Mouse (Mus musculus) embryonic facial prominence, embryonic 10.5 days (tissue): Measurements from ENCODE around the gene Zfp74. TPM values are rescaled to one million over a fixed set of nuclear protein-coding genes. Genes with fewer than 3 reads are reported as not detected.

Source experiments
- DNase-seq: peaks from one replicate; pipeline ENCODE4 v3.0.0-alpha.2; 2017; ENCODE audit warnings: low spot score
- H3K27ac ChIP-seq: fragments of 300-500 bp; sonication (generic); replicated peaks from 2 replicates; pipeline ENCODE4 v1.5.1; 2016; ENCODE audit warnings: mild to moderate bottlenecking
- H3K27me3 ChIP-seq: fragments of 300-500 bp; sonication (generic); replicated peaks from 2 replicates; pipeline ENCODE4 v1.6.1; 2016; ENCODE audit warnings: low read depth, mild to moderate bottlenecking; ENCODE audit not compliant: poor library complexity, severe bottlenecking
- H3K36me3 ChIP-seq: fragments of 300-500 bp; sonication (generic); replicated peaks from 2 replicates; pipeline ENCODE4 v1.6.1; 2016; ENCODE audit warnings: mild to moderate bottlenecking, moderate library complexity
- H3K4me1 ChIP-seq: fragments of 300-500 bp; sonication (generic); 2 replicates; pipeline ENCODE4 v1.6.1; 2016
- H3K4me3 ChIP-seq: fragments of 300-500 bp; sonication (generic); 2 replicates; pipeline ENCODE4 v1.5.1; 2016; ENCODE audit warnings: mild to moderate bottlenecking, moderate library complexity
- H3K9me3 ChIP-seq: fragments of 300-500 bp; sonication (generic); 2 replicates; pipeline ENCODE4 v1.6.1; 2016; ENCODE audit warnings: mild to moderate bottlenecking
- WGBS: fragments of 180-500 bp; shearing (Covaris S2); methylation state at CpG from one replicate; pipeline ENCODE4 v1.1.7; 2016; 5-methylcytosine and 5-hydroxymethylcytosine counted together
- microRNA-seq: library from miRNA; unstranded; fragments of <30 nt; microRNA quantifications from one replicate; pipeline ENCODE4, GENCODE M21; 2017
- polyA plus RNA-seq: library from polyadenylated mRNA; unstranded; fragments of >200 nt; fragmentation: Nextera tagmentation; extraction: Ambion mirVana; gene quantifications from 2 replicates; pipeline ENCODE4 v1.2.1, GENCODE M21; 2016

The Zfp74 gene
- polyA plus RNA-seq, 1 experiment from 2014 or later, result 14.7 TPM

GRCm38 (mm10) chr7:29904101-29904500, 49.8 kb downstream of the Zfp74 start:
- no peaks in the 10 kb centered on the region for H3K27me3 ChIP-seq
- H3K27ac ChIP-seq, result no peak overlapping the region
- H3K4me3 ChIP-seq, result no peak overlapping the region
- WGBS, result 91% methylated on average over 4 of the region's 4 CpGs
- DNase-seq, result no peak
- peaks cover 45% of the 10 kb centered on the region for H3K36me3 ChIP-seq
- H3K4me1 ChIP-seq, result peaks cover 8% of the 10 kb centered on the region
- no peaks in the 10 kb centered on the region for H3K9me3 ChIP-seq

- Histone ChIP-seq H3K27ac (no peak overlapping the region), H3K4me3 (no peak overlapping the region), H3K9me3 (peaks cover 32% of the 10 kb centered on the region), H3K27me3 (no peaks in the 10 kb centered on the region), H3K4me1 (no peaks in the 10 kb centered on the region), H3K36me3 (peaks cover 95% of the 10 kb centered on the region)
- 86% methylated on average over 4 of the region's 4 CpGs for WGBS
- DNase-seq, result no peak
Measured at GRCm38 (mm10) chr7:29898351-29898750, 55.5 kb downstream of the Zfp74 start.

GRCm38 (mm10) chr7:29892756-29893155, 61.1 kb downstream of the Zfp74 start:
- no peak overlapping the region for H3K4me3 ChIP-seq
- no peak overlapping the region for H3K27ac ChIP-seq
- H3K4me1 ChIP-seq, result no peaks in the 10 kb centered on the region
- H3K9me3 ChIP-seq, result peaks cover 60% of the 10 kb centered on the region
- no peak for DNase-seq
- no peaks in the 10 kb centered on the region for H3K27me3 ChIP-seq
- WGBS, result 92% methylated on average over 4 of the region's 4 CpGs
- H3K36me3 ChIP-seq, result peaks cover 81% of the 10 kb centered on the region

- Histone ChIP-seq H3K36me3 (peaks cover 59% of the 10 kb centered on the region), H3K4me3 (no peak overlapping the region), H3K9me3 (peaks cover 72% of the 10 kb centered on the region), H3K27me3 (no peaks in the 10 kb centered on the region), H3K4me1 (no peaks in the 10 kb centered on the region), H3K27ac (no peak overlapping the region)
- no peak for DNase-seq
- 95% methylated on average over 7 of the region's 7 CpGs for WGBS
Measured at GRCm38 (mm10) chr7:29890501-29890900, 63.4 kb downstream of the Zfp74 start.

DNA sequence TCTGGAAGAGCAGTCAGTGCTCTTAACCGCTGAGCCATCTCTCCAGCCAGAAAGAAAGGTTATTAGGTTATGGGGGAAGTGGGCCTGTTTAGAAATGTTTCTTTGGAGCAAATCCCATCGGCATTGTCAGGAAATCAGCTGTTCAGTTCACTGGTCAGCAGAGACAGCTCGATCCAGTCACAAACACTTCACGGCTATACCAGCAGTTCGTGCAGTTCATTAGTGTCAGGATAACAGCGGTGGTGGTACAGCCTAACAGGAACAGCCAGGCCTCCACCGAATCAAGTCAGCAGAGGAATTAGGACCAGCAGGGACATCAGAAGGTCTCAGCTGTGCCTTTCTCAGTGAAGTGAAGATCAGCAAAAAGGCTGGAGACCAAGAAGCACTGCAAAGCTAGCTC, 73.0 kb downstream of the Zfp74 start:
- H3K4me1 ChIP-seq, result no peaks in the 10 kb centered on the region; the same call in 1 of the 2 replicates
- H3K4me3 ChIP-seq, result no peak overlapping the region
- no peak overlapping the region for H3K27ac ChIP-seq
- peaks cover 25% of the 10 kb centered on the region for H3K36me3 ChIP-seq
- WGBS, result 93% methylated on average over 7 of the region's 7 CpGs
- H3K27me3 ChIP-seq, result no peaks in the 10 kb centered on the region
- peaks cover 42% of the 10 kb centered on the region for H3K9me3 ChIP-seq
- no peak for DNase-seq

Small RNA genes within 50 kb of the gene (microRNA-seq; reads per million reads assigned to microRNA genes)
- gene Mir7668, result not detected

Other genes starting within 250 kb of the Zfp74 start
- gene Catsperg2, start 227.1 kb downstream of the Zfp74 start, polyA plus RNA-seq, result not detected in 2 replicates
- 12.4 and 12.6 TPM in 2 replicates for gene Zfp84, start 185.5 kb downstream of the Zfp74 start, polyA plus RNA-seq
- 6.3 and 7.0 TPM in 2 replicates for gene Zfp30, start 170.1 kb downstream of the Zfp74 start, polyA plus RNA-seq
- gene Zfp790, start 138.0 kb downstream of the Zfp74 start, polyA plus RNA-seq, result 15.9 and 16.4 TPM in 2 replicates
- 10.1 and 10.7 TPM in 2 replicates for gene Zfp940, start 100.4 kb downstream of the Zfp74 start, polyA plus RNA-seq
- 8.1 and 8.6 TPM in 2 replicates for gene Zfp420, start 94.1 kb downstream of the Zfp74 start, polyA plus RNA-seq
- 9.5 and 10.0 TPM in 2 replicates for gene Zfp27, start 47.5 kb downstream of the Zfp74 start, polyA plus RNA-seq
- gene Zfp383, start 45.9 kb downstream of the Zfp74 start, polyA plus RNA-seq, result 4.6 and 6.3 TPM in 2 replicates
- 30.4 and 34.3 TPM in 2 replicates for gene Zfp568, start 29.9 kb upstream of the Zfp74 start, polyA plus RNA-seq
- 3.4 and 4.5 TPM in 2 replicates for gene Zfp14, start 97.3 kb upstream of the Zfp74 start, polyA plus RNA-seq
- gene Zfp82, start 118.8 kb upstream of the Zfp74 start, polyA plus RNA-seq, result 5.6 and 6.4 TPM in 2 replicates
- 1.6 and 4.8 TPM in 2 replicates for gene Gm26920, start 136.3 kb upstream of the Zfp74 start, polyA plus RNA-seq
- 20.0 and 21.0 TPM in 2 replicates for gene Zfp566, start 136.4 kb upstream of the Zfp74 start, polyA plus RNA-seq
- gene Zfp260, start 140.7 kb upstream of the Zfp74 start, polyA plus RNA-seq, result 119 and 127 TPM in 2 replicates
- 9.7 and 11.4 TPM in 2 replicates for gene Zfp382, start 167.9 kb upstream of the Zfp74 start, polyA plus RNA-seq
- gene Zfp146, start 215.7 kb upstream of the Zfp74 start, polyA plus RNA-seq, result 19.9 and 20.1 TPM in 2 replicates
- 2.5 and 4.2 TPM in 2 replicates for gene Cox7a1, start 230.1 kb upstream of the Zfp74 start, polyA plus RNA-seq
- gene Capns1, start 244.7 kb upstream of the Zfp74 start, polyA plus RNA-seq, result 54.8 and 61.9 TPM in 2 replicates